Mouse (Mus musculus) ES-E14 (cell line): ENCODE measurements around the gene Tex30. TPM values are rescaled to one million over a fixed set of nuclear protein-coding genes. Genes with fewer than 3 reads are reported as not detected.
A peak's percentile ranks its signal among the peaks of the same experiment; 100 is the strongest.

Source experiments
- DNase-seq: peaks from one replicate; pipeline ENCODE4 v3.0.0-alpha.2; 2013; ENCODE audit warnings: low read depth, low spot score
- H3K27ac ChIP-seq: 2 replicates; pipeline ENCODE4 v1.5.1; 2012; ENCODE audit warnings: low read depth, mild to moderate bottlenecking, low read length, moderate library complexity, mixed read lengths; ENCODE audit not compliant: poor library complexity, insufficient read depth, severe bottlenecking
- H3K36me3 ChIP-seq: 2 replicates; pipeline ENCODE4 v1.6.1; 2012; ENCODE audit warnings: mild to moderate bottlenecking, low read length, moderate library complexity, mixed read lengths; ENCODE audit not compliant: control insufficient read depth, poor library complexity, insufficient read depth, severe bottlenecking
- H3K4me1 ChIP-seq, 2 experiments: fragments of 150-350 bp in 1 of 2; sonication (generic) in 1 of 2; 2 replicates each; pipeline ENCODE4 v1.6.1; 2012; ENCODE audit warnings: low read length in 2 of 2, mild to moderate bottlenecking in 1 of 2, mixed read lengths in 1 of 2; ENCODE audit not compliant: control insufficient read depth in 2 of 2, insufficient read depth in 2 of 2, poor library complexity in 1 of 2
- H3K4me3 ChIP-seq, 2 experiments: fragments of 150-350 bp in 1 of 2; sonication (generic) in 1 of 2; 2 replicates each; pipeline ENCODE4 v1.5.1; 2012; ENCODE audit warnings: low read length in 2 of 2, low read depth in 1 of 2, mild to moderate bottlenecking in 1 of 2, mixed read lengths in 1 of 2; ENCODE audit not compliant: insufficient read depth in 1 of 2, poor library complexity in 1 of 2, severe bottlenecking in 1 of 2
- H3K9ac ChIP-seq: 2 replicates; pipeline ENCODE4 v1.6.1; 2012; ENCODE audit warnings: low read depth, mild to moderate bottlenecking, low read length, mixed read lengths; ENCODE audit not compliant: poor library complexity, insufficient read depth, severe bottlenecking
- H3K9me3 ChIP-seq: fragments of 150-350 bp; sonication (generic); 2 replicates; pipeline ENCODE4 v1.6.1; 2012; ENCODE audit warnings: low read depth, mild to moderate bottlenecking, low read length; ENCODE audit not compliant: control insufficient read depth, insufficient read depth
- CHD2 ChIP-seq: IDR thresholded peaks from 2 replicates; pipeline ENCODE4 v1.6.1; 2014; ENCODE audit warnings: mild to moderate bottlenecking, low read depth, low read length, inconsistent platforms
- HCFC1 ChIP-seq: IDR thresholded peaks from 2 replicates; pipeline ENCODE4 v1.6.1; 2012; ENCODE audit warnings: low read length, inconsistent platforms, borderline replicate concordance; ENCODE audit not compliant: insufficient read depth
- MAFK ChIP-seq: IDR thresholded peaks from 2 replicates; pipeline ENCODE4 v1.6.1; 2014; ENCODE audit warnings: mild to moderate bottlenecking, low read depth, low read length, inconsistent platforms; ENCODE audit not compliant: insufficient read depth
- ZC3H11A ChIP-seq: IDR thresholded peaks from 2 replicates; pipeline ENCODE4 v1.6.1; 2012; ENCODE audit warnings: low read depth, mild to moderate bottlenecking, inconsistent platforms, low read length, borderline replicate concordance
- ZNF384 ChIP-seq: IDR thresholded peaks from 2 replicates; pipeline ENCODE4 v1.6.1; 2012; ENCODE audit warnings: low read depth, low read length, inconsistent platforms
- in situ Hi-C, 2 experiments: fragments of 600-800 bp; cut with MboI; formaldehyde crosslinking; loops; one replicate each; pipeline ENCODE4 v1.15.1; 2025; ENCODE audit warnings: low sequenced_read_pairs in 2 of 2, inconsistent platforms in 1 of 2; ENCODE audit not compliant: unreplicated experiment in 2 of 2
- total RNA-seq: library from RNA; depleted of rRNA; stranded (reverse); fragments of 300-350 nt; gene quantifications from 2 replicates; pipeline ENCODE4 v1.2.3, GENCODE M21; 2012; rRNA removed

Gene Tex30
- 19.4 and 34.2 TPM in 2 replicates for total RNA-seq

DNA sequence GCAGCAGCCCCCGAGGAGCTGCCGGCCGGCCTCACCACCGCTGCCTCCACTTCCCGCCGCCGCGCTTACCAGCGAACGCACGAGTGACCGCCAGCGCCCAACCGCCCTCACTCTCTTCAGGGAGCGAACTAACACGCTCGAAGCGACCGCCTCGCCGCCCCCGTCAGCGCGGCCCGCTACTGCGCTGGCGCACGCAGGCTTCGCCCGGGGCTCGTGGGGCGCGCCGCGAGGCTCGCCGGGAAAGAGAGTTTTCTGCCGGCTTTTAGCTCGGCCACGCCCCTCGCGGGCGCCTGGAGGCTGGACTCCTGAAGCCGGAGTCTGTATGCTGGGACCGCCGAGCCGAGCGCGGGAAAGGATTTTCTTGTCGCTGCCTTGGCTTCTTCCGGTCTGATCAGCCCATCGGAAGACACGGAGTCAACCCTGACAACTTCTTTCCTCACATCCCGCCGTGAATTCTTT is at the start of gene Tex30:
Gene Tex30, minus strand, starts transcription at position 183 of the 459 bp plus-strand sequence.
- Histone ChIP-seq H3K4me3 (peak within 1 kb of the TSS; percentile 83 to 88), H3K9me3 (no peaks in the 10 kb centered on the region), H3K4me1 (no peaks in the 10 kb centered on the region; a peak in 2 of 4 replicates), H3K27ac (peak within 1 kb of the TSS; percentile 27; the same call in 1 of the 2 replicates), H3K9ac (peak within 1 kb of the TSS; percentile 89), H3K36me3 (peaks cover 3% of the 10 kb centered on the region)
- TF ChIP-seq ZNF384 (no peak), ZC3H11A (no peak), CHD2 (no peak), MAFK (no peak), HCFC1 (peak; percentile 92)
- in situ Hi-C loops, result no loop called here
- DNase-seq, result peak; percentile 90

DNA sequence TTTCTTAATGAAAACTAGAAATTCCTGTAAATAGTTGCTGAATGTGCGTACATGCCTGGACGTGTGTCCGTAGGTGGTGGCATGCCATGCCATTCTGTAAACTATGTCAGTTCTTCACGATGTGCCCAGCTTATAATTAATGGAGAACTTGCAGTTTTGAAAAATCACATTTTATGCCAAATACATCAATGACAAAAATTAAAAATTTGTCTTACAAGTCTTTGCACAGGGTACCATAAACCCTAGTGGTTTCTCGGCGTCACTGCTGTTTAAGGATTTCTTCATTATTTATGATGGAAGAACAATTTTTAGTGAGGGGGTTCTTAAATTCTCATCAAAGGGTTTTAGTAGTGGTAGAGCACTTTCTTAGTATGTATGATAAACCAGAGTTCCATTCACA is 46.5 kb upstream of the Tex30 start:
- no peak for TF ChIP-seq ZC3H11A
- TF ChIP-seq HCFC1, result no peak
- no peak for TF ChIP-seq CHD2
- TF ChIP-seq ZNF384, result no peak
- TF ChIP-seq MAFK, result no peak
- no peak overlapping the region; the same call in 1 of the 2 replicates for H3K9ac ChIP-seq
- no peaks in the 10 kb centered on the region for H3K36me3 ChIP-seq
- no peaks in the 10 kb centered on the region for H3K9me3 ChIP-seq
- in situ Hi-C loops, result no loop called here
- H3K27ac ChIP-seq, result no peak overlapping the region
- peak overlapping the region; percentile 72 to 90 for H3K4me3 ChIP-seq
- no peaks in the 10 kb centered on the region for H3K4me1 ChIP-seq
- DNase-seq, result peak; percentile 15

GRCm38 (mm10) chr1:44147563-44148381 is 45.5 kb upstream of the Tex30 start, which contains the start of gene Ercc5:
Gene Ercc5 (plus strand): TSS chr1:44147744.
- no peaks in the 10 kb centered on the region for H3K4me1 ChIP-seq
- H3K36me3 ChIP-seq, result no peaks in the 10 kb centered on the region
- H3K9me3 ChIP-seq, result no peaks in the 10 kb centered on the region
- DNase-seq, result peak; percentile 87
- H3K27ac ChIP-seq, result no peak within 1 kb of the TSS
- H3K9ac ChIP-seq, result peak within 1 kb of the TSS; percentile 72
- TF ChIP-seq ZC3H11A, result no peak
- TF ChIP-seq CHD2, result peak; percentile 92
- TF ChIP-seq HCFC1, result peak; percentile 31; the same call in 1 of the 2 replicates
- peak within 1 kb of the TSS; percentile 72 to 90 for H3K4me3 ChIP-seq
- in situ Hi-C loops, result no loop called here

DNA sequence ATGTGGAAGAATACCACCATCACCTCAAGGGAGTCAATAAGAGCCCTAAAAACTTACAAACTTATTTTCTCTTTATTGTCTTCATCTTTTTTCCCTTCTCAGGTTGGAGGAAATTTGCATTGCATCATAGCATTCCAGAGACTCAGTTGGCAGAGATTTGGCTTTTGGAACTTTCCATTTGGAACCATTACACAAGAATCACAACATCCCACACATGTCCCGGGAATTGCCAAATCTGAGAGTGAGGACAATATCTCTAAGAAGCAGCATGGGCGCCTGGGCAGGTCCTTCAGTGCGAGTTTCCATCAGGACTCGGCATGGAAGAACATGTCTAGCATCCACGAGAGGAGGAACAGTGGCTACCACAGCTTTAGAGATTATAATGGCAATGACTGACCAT is 40.5 kb upstream of the Tex30 start:
- no peak overlapping the region for H3K4me3 ChIP-seq
- TF ChIP-seq ZNF384 (no peak), MAFK (no peak), HCFC1 (no peak)
- no peak overlapping the region for H3K27ac ChIP-seq
- in situ Hi-C loops, result no loop called here
- no peaks in the 10 kb centered on the region for H3K4me1 ChIP-seq
- DNase-seq, result no peak
- no peak overlapping the region for H3K9ac ChIP-seq
- H3K36me3 ChIP-seq, result no peaks in the 10 kb centered on the region
- no peaks in the 10 kb centered on the region for H3K9me3 ChIP-seq

DNA sequence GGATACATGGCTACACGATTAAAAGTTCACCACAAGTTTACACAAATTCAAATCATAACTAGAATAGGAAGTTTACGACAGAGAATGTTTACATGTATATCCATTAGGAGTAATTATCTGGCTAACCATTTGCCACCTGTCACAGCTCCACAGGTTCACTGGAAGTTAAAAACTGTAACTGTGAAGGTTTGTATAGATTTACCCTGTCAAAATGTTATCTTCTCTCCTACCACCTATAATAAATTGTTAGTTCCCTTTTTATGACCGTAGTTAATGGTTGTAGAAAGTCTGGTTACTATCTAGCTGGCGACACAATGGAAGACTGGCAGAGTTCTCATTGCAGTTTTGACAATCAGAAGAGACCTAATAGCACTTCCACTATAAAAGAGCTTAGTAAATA is 38.0 kb upstream of the Tex30 start:
- Histone ChIP-seq H3K4me1 (no peaks in the 10 kb centered on the region), H3K27ac (no peak overlapping the region), H3K36me3 (no peaks in the 10 kb centered on the region), H3K9ac (no peak overlapping the region), H3K4me3 (no peak overlapping the region), H3K9me3 (no peaks in the 10 kb centered on the region)
- DNase-seq, result no peak
- TF ChIP-seq MAFK, result no peak
- in situ Hi-C loops, result no loop called here
